Mouse (Mus musculus): Measurements from ENCODE around the gene Gm10271. TPM values are rescaled to one million over a fixed set of nuclear protein-coding genes. Genes with fewer than 3 reads are reported as not detected.

Gm10271 gene
- total RNA-seq (2017): not detected in 3 replicates

- ATAC-seq (replicated peaks; ENCODE audit: insufficient number of reproducible peaks, low FRiP score, low TSS enrichment, poor library complexity, severe bottlenecking): no peak
These were observed at the start of gene Gm10271 for GRCm38 (mm10) chr10:116972509-116972908. TSS of gene Gm10271 (minus strand) at chr10:116972609.

GRCm38 (mm10) chr10:117021020-117021754, 48.8 kb upstream of the Gm10271 start:
- ATAC-seq (replicated peaks; ENCODE audit: insufficient number of reproducible peaks, low FRiP score, low TSS enrichment, poor library complexity, severe bottlenecking): no peak

GRCm38 (mm10) chr10:117018281-117018840, 46.0 kb upstream of the Gm10271 start:
- no peak for ATAC-seq (replicated peaks; ENCODE audit: insufficient number of reproducible peaks, low FRiP score, low TSS enrichment, poor library complexity, severe bottlenecking)

GRCm38 (mm10) chr10:117014565-117014964, 42.2 kb upstream of the Gm10271 start:
- no peak for ATAC-seq (replicated peaks; ENCODE audit: insufficient number of reproducible peaks, low FRiP score, low TSS enrichment, poor library complexity, severe bottlenecking)

GRCm38 (mm10) chr10:117013689-117014390, 41.4 kb upstream of the Gm10271 start:
- ATAC-seq (replicated peaks; ENCODE audit: insufficient number of reproducible peaks, low FRiP score, low TSS enrichment, poor library complexity, severe bottlenecking): no peak

GRCm38 (mm10) chr10:117011047-117011446, 38.6 kb upstream of the Gm10271 start:
- ATAC-seq (replicated peaks; ENCODE audit: insufficient number of reproducible peaks, low FRiP score, low TSS enrichment, poor library complexity, severe bottlenecking): no peak

GRCm38 (mm10) chr10:117009691-117010090, 37.3 kb upstream of the Gm10271 start:
- no peak for ATAC-seq (replicated peaks; ENCODE audit: insufficient number of reproducible peaks, low FRiP score, low TSS enrichment, poor library complexity, severe bottlenecking)

GRCm38 (mm10) chr10:117005707-117006464, 33.5 kb upstream of the Gm10271 start:
- no peak for ATAC-seq (replicated peaks; ENCODE audit: insufficient number of reproducible peaks, low FRiP score, low TSS enrichment, poor library complexity, severe bottlenecking)

GRCm38 (mm10) chr10:117004695-117005094, 32.3 kb upstream of the Gm10271 start:
- ATAC-seq (replicated peaks; ENCODE audit: insufficient number of reproducible peaks, low FRiP score, low TSS enrichment, poor library complexity, severe bottlenecking): no peak

GRCm38 (mm10) chr10:117000975-117001374, 28.6 kb upstream of the Gm10271 start:
- ATAC-seq (replicated peaks; ENCODE audit: insufficient number of reproducible peaks, low FRiP score, low TSS enrichment, poor library complexity, severe bottlenecking): no peak

GRCm38 (mm10) chr10:116998716-116999455, 26.5 kb upstream of the Gm10271 start:
- ATAC-seq (replicated peaks; ENCODE audit: insufficient number of reproducible peaks, low FRiP score, low TSS enrichment, poor library complexity, severe bottlenecking): no peak

GRCm38 (mm10) chr10:116996236-116996600, 23.8 kb upstream of the Gm10271 start:
- ATAC-seq (replicated peaks; ENCODE audit: insufficient number of reproducible peaks, low FRiP score, low TSS enrichment, poor library complexity, severe bottlenecking): no peak

- ATAC-seq (replicated peaks; ENCODE audit: insufficient number of reproducible peaks, low FRiP score, low TSS enrichment, poor library complexity, severe bottlenecking): no peak
These were observed 23.3 kb upstream of the Gm10271 start for GRCm38 (mm10) chr10:116995584-116996235.

GRCm38 (mm10) chr10:116995162-116995561, 22.8 kb upstream of the Gm10271 start:
- no peak for ATAC-seq (replicated peaks; ENCODE audit: insufficient number of reproducible peaks, low FRiP score, low TSS enrichment, poor library complexity, severe bottlenecking)

GRCm38 (mm10) chr10:116993971-116994370, 21.6 kb upstream of the Gm10271 start:
- no peak for ATAC-seq (replicated peaks; ENCODE audit: insufficient number of reproducible peaks, low FRiP score, low TSS enrichment, poor library complexity, severe bottlenecking)

GRCm38 (mm10) chr10:116986264-116987082, 14.1 kb upstream of the Gm10271 start, which contains the start of gene Best3:
TSS of gene Best3 (plus strand) at chr10:116986314.
- no peak for ATAC-seq (replicated peaks; ENCODE audit: insufficient number of reproducible peaks, low FRiP score, low TSS enrichment, poor library complexity, severe bottlenecking)

GRCm38 (mm10) chr10:116984836-116985235, 12.4 kb upstream of the Gm10271 start:
- ATAC-seq (replicated peaks; ENCODE audit: insufficient number of reproducible peaks, low FRiP score, low TSS enrichment, poor library complexity, severe bottlenecking): no peak

Data from monocyte, adult 5-6 weeks (primary cell).